ENCODE assay signal across 25 mouse cellular contexts in genomic region chr19:48642566-48642965, GRCm38 (mm10).
"Had no signal": no experiment of that assay in that cellular context is flagged by ENCODE, and none has a peak within 500 bp of the region (broad histone marks: within the 10 kb centered on the region; RNA-seq: fewer than 3 reads in every experiment).

No protein-coding gene starts in this region.

- H3K27me3 ChIP-seq: embryonic facial prominence, embryonic 12.5 days; embryonic facial prominence, embryonic 13.5 days; embryonic facial prominence, embryonic 15.5 days; forebrain, embryonic 12.5 days; forebrain, embryonic 13.5 days; forebrain, embryonic 15.5 days had no signal

- H3K4me2 ChIP-seq: embryonic facial prominence, embryonic 12.5 days; embryonic facial prominence, embryonic 13.5 days; embryonic facial prominence, embryonic 15.5 days; forebrain, embryonic 12.5 days; forebrain, embryonic 13.5 days; forebrain, embryonic 15.5 days had no signal

- H3K9ac ChIP-seq: embryonic facial prominence, embryonic 12.5 days; embryonic facial prominence, embryonic 13.5 days; embryonic facial prominence, embryonic 15.5 days; forebrain, embryonic 12.5 days; forebrain, embryonic 13.5 days; forebrain, embryonic 15.5 days; forebrain, postnatal 0 days had no signal

- H3K9me3 ChIP-seq: embryonic facial prominence, embryonic 10.5 days; embryonic facial prominence, embryonic 12.5 days; embryonic facial prominence, embryonic 13.5 days; embryonic facial prominence, embryonic 15.5 days; forebrain, embryonic 10.5 days; forebrain, embryonic 12.5 days; forebrain, embryonic 13.5 days; forebrain, embryonic 15.5 days; heart, embryonic 10.5 days had no signal

- H3K4me3 ChIP-seq: embryonic facial prominence, embryonic 10.5 days; embryonic facial prominence, embryonic 12.5 days; embryonic facial prominence, embryonic 13.5 days; embryonic facial prominence, embryonic 15.5 days; erythroblast, embryonic 14.5 days; forebrain, embryonic 10.5 days; forebrain, embryonic 12.5 days; forebrain, embryonic 13.5 days; forebrain, embryonic 15.5 days; gastrocnemius, adult 2 months; heart, adult 2 months; heart, embryonic 10.5 days had no signal

- DNase-seq: cerebellum, adult 2 months; cerebellum, adult 9-11 months; cerebellum, postnatal 36 days; embryo, embryonic 11 days; forebrain, postnatal 0 days; gastrocnemius, adult 2 months; gastrocnemius, postnatal 10 days; gastrocnemius, postnatal 14 days; gastrocnemius, postnatal 25 days; gastrocnemius, postnatal 36 days; heart, adult 11 months; heart, adult 18-20 months; heart, adult 2 months had no signal

- ATAC-seq: forebrain, embryonic 13.5 days; forebrain, embryonic 14.5 days; forebrain, embryonic 15.5 days; forebrain, embryonic 16.5 days; forebrain, postnatal 0 days had no signal

- H3K4me1 ChIP-seq: embryonic facial prominence, embryonic 10.5 days; embryonic facial prominence, embryonic 12.5 days; embryonic facial prominence, embryonic 13.5 days; embryonic facial prominence, embryonic 15.5 days; forebrain, embryonic 10.5 days; forebrain, embryonic 13.5 days; forebrain, embryonic 15.5 days had no signal

- H3K27ac ChIP-seq: embryonic facial prominence, embryonic 10.5 days; embryonic facial prominence, embryonic 12.5 days; embryonic facial prominence, embryonic 13.5 days; embryonic facial prominence, embryonic 15.5 days; forebrain, embryonic 10.5 days; forebrain, embryonic 12.5 days; forebrain, embryonic 13.5 days; forebrain, embryonic 15.5 days; gastrocnemius, adult 2 months; heart, adult 2 months; heart, embryonic 10.5 days had no signal

- H3K36me3 ChIP-seq: embryonic facial prominence, embryonic 10.5 days; embryonic facial prominence, embryonic 12.5 days; embryonic facial prominence, embryonic 13.5 days; embryonic facial prominence, embryonic 15.5 days; forebrain, embryonic 10.5 days; forebrain, embryonic 12.5 days; forebrain, embryonic 15.5 days; heart, embryonic 10.5 days had no signal
